Mouse (Mus musculus): ENCODE data around the gene Gm10959. TPM values are rescaled to one million over a fixed set of nuclear protein-coding genes. Genes with fewer than 3 reads are reported as not detected.
"Not testable (repeated sequence)": the region's sequence is repeated elsewhere in the genome, so short reads cannot be mapped to it uniquely, and the experiment has no call there.

Gene Gm10959
- polyA plus RNA-seq (2014; fragmentation: Nextera tagmentation; extraction: Ambion mirVana) = not detected in 2 replicates

DNA sequence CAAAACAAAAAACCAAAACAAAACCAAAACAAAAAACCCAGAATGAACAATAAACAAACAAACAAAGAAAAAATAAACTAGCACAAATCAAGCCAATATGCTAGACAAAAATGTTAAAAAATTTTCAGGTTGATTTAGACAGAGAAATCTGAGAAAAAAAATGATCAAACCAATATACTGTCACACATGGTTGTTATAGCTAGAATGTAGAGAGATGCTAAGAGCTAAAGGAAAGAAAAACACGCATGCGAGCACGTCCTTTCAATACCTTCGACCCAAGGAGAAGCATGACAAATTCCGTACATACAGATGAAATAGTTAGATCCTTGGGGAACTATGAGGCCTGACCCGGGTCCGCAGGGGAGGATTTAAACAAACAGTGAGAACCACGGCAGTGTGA lies at the start of gene Gm10959:
Gene Gm10959 (minus strand): TSS at position 101 of the 400 bp plus-strand sequence.
- 68% methylated on average over 8 of the region's 8 CpGs for WGBS

DNA sequence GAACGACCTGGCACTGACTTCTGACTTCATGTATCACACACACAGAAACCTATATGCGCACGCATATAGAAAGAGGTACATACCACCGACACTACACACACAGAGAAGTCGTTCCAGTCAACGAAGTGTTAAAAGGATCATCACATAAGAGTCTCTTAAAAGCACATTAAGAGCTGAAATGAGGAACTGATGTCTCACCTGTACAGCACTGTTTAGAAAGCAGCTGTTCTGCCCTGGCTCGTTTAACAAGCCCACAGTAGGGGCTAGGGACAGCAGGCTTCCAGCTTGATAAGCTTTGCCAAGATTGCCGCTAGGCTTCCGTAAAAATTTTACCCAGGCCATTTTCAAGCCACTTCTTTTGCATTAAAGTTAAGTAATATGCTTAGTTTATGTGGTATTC lies 49.2 kb upstream of the Gm10959 start:
- Histone ChIP-seq H3K9me3 (replicated peaks; ENCODE audit: control insufficient read depth, low read length) (no peaks in the 10 kb centered on the region), H3K9ac (replicated peaks; ENCODE audit: low read length) (no peak overlapping the region), H3K27me3 (ENCODE audit: control insufficient read depth, insufficient read depth, low read length) (no peaks in the 10 kb centered on the region), H3K4me1 (ENCODE audit: control insufficient read depth, insufficient read depth, low read length) (no peaks in the 10 kb centered on the region), H3K27ac (replicated peaks; ENCODE audit: low read depth, low read length) (no peak overlapping the region), H3K4me2 (ENCODE audit: low read depth, low read length) (no peak overlapping the region), H3K36me3 (replicated peaks; ENCODE audit: control insufficient read depth, insufficient read depth, low read depth, low read length) (no peaks in the 10 kb centered on the region), H3K4me3 (ENCODE audit: low read depth, low read length) (no peak overlapping the region)
- 89% methylated on average over 9 of the region's 9 CpGs for whole genome bisulfite sequencing
- no peak for ATAC-seq (replicated peaks; ENCODE audit: insufficient number of reproducible peaks, low FRiP score, low TSS enrichment, low read depth)
- no peak for DNase-seq (ENCODE audit: low spot score)

More for the DNA sequence above, at the start of gene Gm10959:
- H3K4me2 ChIP-seq (ENCODE audit: low read depth, low read length) = no peak within 1 kb of the TSS
- H3K27ac ChIP-seq (replicated peaks; ENCODE audit: low read depth, low read length) = no peak within 1 kb of the TSS
- no peak within 1 kb of the TSS for H3K9ac ChIP-seq (replicated peaks; ENCODE audit: low read length)
- ATAC-seq (replicated peaks; ENCODE audit: insufficient number of reproducible peaks, low FRiP score, low TSS enrichment, low read depth) (no peak), DNase-seq (ENCODE audit: low spot score) (no peak)
- no peaks in the 10 kb centered on the region for H3K9me3 ChIP-seq (replicated peaks; ENCODE audit: control insufficient read depth, low read length)
- no peaks in the 10 kb centered on the region for H3K4me1 ChIP-seq (ENCODE audit: control insufficient read depth, insufficient read depth, low read length)
- H3K36me3 ChIP-seq (replicated peaks; ENCODE audit: control insufficient read depth, insufficient read depth, low read depth, low read length) = no peaks in the 10 kb centered on the region
- H3K27me3 ChIP-seq (ENCODE audit: control insufficient read depth, insufficient read depth, low read length) = no peaks in the 10 kb centered on the region
- no peak within 1 kb of the TSS for H3K4me3 ChIP-seq (ENCODE audit: low read depth, low read length)

DNA sequence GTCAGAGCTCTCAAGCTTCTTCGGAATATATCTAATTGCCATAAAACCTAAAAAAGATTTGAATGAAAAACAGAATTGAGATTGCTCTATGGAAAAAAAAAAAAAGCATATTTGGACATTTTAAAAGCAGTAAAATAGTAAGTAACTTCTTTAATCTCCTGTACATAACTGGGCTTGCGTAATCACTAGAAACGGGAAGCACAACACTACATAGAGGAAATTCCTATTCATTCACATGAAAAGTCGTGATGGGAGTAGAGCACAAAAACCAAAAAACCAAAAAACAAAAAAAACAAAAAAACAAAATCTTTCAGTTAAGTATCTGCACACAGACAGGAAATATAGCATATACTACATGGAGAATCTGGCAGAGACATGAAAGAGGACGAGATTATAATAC lies 45.1 kb upstream of the Gm10959 start:
- no peaks in the 10 kb centered on the region for H3K9me3 ChIP-seq (replicated peaks; ENCODE audit: control insufficient read depth, low read length)
- H3K27ac ChIP-seq (replicated peaks; ENCODE audit: low read depth, low read length) = no peak overlapping the region
- WGBS = 90% methylated on average over 5 of the region's 5 CpGs
- H3K4me1 ChIP-seq (ENCODE audit: control insufficient read depth, insufficient read depth, low read length) = no peaks in the 10 kb centered on the region
- no peak overlapping the region for H3K4me3 ChIP-seq (ENCODE audit: low read depth, low read length)
- no peaks in the 10 kb centered on the region for H3K36me3 ChIP-seq (replicated peaks; ENCODE audit: control insufficient read depth, insufficient read depth, low read depth, low read length)
- H3K9ac ChIP-seq (replicated peaks; ENCODE audit: low read length) = no peak overlapping the region
- ATAC-seq (replicated peaks; ENCODE audit: insufficient number of reproducible peaks, low FRiP score, low TSS enrichment, low read depth) (no peak), DNase-seq (ENCODE audit: low spot score) (no peak)
- H3K4me2 ChIP-seq (ENCODE audit: low read depth, low read length) = no peak overlapping the region
- no peaks in the 10 kb centered on the region for H3K27me3 ChIP-seq (ENCODE audit: control insufficient read depth, insufficient read depth, low read length)

DNA sequence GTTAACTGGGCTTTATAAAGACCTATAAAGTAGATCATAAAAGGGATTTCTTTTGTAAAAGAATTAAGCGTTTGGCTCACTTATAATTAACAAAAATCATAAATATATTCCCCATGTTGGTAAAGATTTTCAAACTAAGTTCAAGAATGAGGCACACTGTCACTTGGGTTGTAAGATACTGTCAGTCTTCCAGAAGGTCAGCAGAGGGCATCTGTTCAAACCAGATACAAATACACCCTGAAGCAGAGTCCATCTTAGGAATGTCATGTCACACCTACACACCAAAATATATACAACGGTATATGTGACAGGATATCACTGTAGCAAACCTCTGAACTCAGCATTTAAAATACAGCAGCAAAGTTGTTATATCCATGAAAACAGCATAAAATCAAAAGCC lies 31.0 kb upstream of the Gm10959 start:
- H3K4me2 ChIP-seq (ENCODE audit: low read depth, low read length) = no peak overlapping the region
- ATAC-seq (replicated peaks; ENCODE audit: insufficient number of reproducible peaks, low FRiP score, low TSS enrichment, low read depth) = no peak
- H3K36me3 ChIP-seq (replicated peaks; ENCODE audit: control insufficient read depth, insufficient read depth, low read depth, low read length) = no peaks in the 10 kb centered on the region
- H3K27me3 ChIP-seq (ENCODE audit: control insufficient read depth, insufficient read depth, low read length) = no peaks in the 10 kb centered on the region
- H3K9ac ChIP-seq (replicated peaks; ENCODE audit: low read length) = no peak overlapping the region
- DNase-seq (ENCODE audit: low spot score) = no peak
- no peaks in the 10 kb centered on the region for H3K9me3 ChIP-seq (replicated peaks; ENCODE audit: control insufficient read depth, low read length)
- H3K4me3 ChIP-seq (ENCODE audit: low read depth, low read length) = no peak overlapping the region
- no peaks in the 10 kb centered on the region for H3K4me1 ChIP-seq (ENCODE audit: control insufficient read depth, insufficient read depth, low read length)
- 89% methylated on average over 2 of the region's 2 CpGs for WGBS
- no peak overlapping the region for H3K27ac ChIP-seq (replicated peaks; ENCODE audit: low read depth, low read length)

DNA sequence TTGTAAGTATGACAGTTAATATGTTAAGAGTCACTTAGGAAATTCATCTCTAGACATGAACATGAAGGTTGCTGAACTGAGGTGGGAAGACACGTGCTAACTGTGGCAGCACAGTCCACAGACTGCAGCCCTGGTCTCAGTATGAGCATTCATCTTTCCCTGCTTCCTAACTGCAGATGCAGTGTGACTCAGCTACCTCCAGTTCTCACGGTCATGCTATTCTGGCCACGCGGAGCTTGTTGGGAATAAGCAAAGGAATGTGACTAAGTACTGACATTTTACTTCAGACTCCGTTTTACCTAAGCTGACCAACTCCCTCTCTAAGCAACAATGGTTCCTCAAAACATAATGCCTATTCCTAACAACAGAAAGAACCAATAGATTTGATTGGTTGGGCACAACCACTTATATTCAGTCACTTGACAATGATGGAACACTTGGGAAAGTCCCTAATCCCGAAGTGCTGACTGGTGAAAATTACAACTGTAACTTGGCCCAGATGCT lies 24.3 kb upstream of the Gm10959 start:
- Histone ChIP-seq H3K4me1 (ENCODE audit: control insufficient read depth, insufficient read depth, low read length) (no peaks in the 10 kb centered on the region), H3K27me3 (ENCODE audit: control insufficient read depth, insufficient read depth, low read length) (no peaks in the 10 kb centered on the region), H3K36me3 (replicated peaks; ENCODE audit: control insufficient read depth, insufficient read depth, low read depth, low read length) (no peaks in the 10 kb centered on the region), H3K9me3 (replicated peaks; ENCODE audit: control insufficient read depth, low read length) (no peaks in the 10 kb centered on the region), H3K4me3 (ENCODE audit: low read depth, low read length) (no peak overlapping the region), H3K27ac (replicated peaks; ENCODE audit: low read depth, low read length) (no peak overlapping the region), H3K9ac (replicated peaks; ENCODE audit: low read length) (no peak overlapping the region), H3K4me2 (ENCODE audit: low read depth, low read length) (no peak overlapping the region)
- ATAC-seq (replicated peaks; ENCODE audit: insufficient number of reproducible peaks, low FRiP score, low TSS enrichment, low read depth) (no peak), DNase-seq (ENCODE audit: low spot score) (no peak)
- 87% methylated on average over 6 of the region's 6 CpGs for WGBS

DNA sequence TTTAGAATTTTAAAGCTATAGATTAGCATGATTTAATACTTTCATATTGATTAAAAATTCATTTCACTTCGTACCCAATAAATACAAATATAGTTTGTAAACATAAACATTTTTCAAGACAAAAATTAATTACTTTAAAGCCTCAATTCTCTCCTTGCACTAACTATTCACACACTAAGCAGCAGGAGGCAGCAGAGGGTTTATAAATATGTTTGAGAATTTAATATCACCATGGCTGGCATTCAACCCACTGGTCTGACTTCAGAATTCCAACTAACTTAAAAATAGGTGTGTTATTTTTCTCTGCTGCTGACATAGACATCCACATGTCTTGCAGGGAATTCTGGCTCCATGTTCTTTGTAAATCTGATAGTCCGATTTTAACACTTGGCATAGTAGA lies 20.1 kb upstream of the Gm10959 start:
- no peaks in the 10 kb centered on the region for H3K9me3 ChIP-seq (replicated peaks; ENCODE audit: control insufficient read depth, low read length)
- WGBS = 75% methylated on average over 2 of the region's 2 CpGs
- H3K4me3 ChIP-seq (ENCODE audit: low read depth, low read length) = no peak overlapping the region
- peak; percentile 78 for DNase-seq (ENCODE audit: low spot score)
- H3K4me2 ChIP-seq (ENCODE audit: low read depth, low read length) = no peak overlapping the region
- no peaks in the 10 kb centered on the region for H3K4me1 ChIP-seq (ENCODE audit: control insufficient read depth, insufficient read depth, low read length)
- H3K27ac ChIP-seq (replicated peaks; ENCODE audit: low read depth, low read length) = no peak overlapping the region
- H3K9ac ChIP-seq (replicated peaks; ENCODE audit: low read length) = no peak overlapping the region
- H3K27me3 ChIP-seq (ENCODE audit: control insufficient read depth, insufficient read depth, low read length) = no peaks in the 10 kb centered on the region
- no peaks in the 10 kb centered on the region for H3K36me3 ChIP-seq (replicated peaks; ENCODE audit: control insufficient read depth, insufficient read depth, low read depth, low read length)
- no peak for ATAC-seq (replicated peaks; ENCODE audit: insufficient number of reproducible peaks, low FRiP score, low TSS enrichment, low read depth)

DNA sequence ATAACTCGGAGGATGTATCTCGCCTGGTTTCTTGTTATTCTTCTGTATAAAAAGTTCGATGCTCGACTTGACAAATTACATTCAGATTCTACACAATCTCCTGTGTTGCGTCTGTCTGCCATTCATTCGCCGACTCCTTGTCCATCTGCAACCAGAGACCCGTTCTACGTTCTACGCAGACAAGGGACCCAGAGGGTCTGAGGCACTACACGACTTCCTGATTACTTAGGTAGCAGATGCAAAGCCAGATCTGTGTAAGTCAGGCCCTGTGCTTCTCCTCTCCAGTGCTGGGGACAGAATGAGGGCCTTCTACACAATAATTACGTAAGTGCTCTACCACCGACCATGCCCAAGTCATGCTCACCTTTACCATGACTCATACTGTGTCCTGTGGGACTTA lies 18.0 kb upstream of the Gm10959 start:
- not testable (repeated sequence) for H3K36me3 ChIP-seq (replicated peaks; ENCODE audit: control insufficient read depth, insufficient read depth, low read depth, low read length); H3K9me3 ChIP-seq (replicated peaks; ENCODE audit: control insufficient read depth, low read length); ATAC-seq (replicated peaks; ENCODE audit: insufficient number of reproducible peaks, low FRiP score, low TSS enrichment, low read depth); DNase-seq (ENCODE audit: low spot score); H3K4me2 ChIP-seq (ENCODE audit: low read depth, low read length); H3K27me3 ChIP-seq (ENCODE audit: control insufficient read depth, insufficient read depth, low read length); H3K27ac ChIP-seq (replicated peaks; ENCODE audit: low read depth, low read length); H3K4me1 ChIP-seq (ENCODE audit: control insufficient read depth, insufficient read depth, low read length); H3K9ac ChIP-seq (replicated peaks; ENCODE audit: low read length); H3K4me3 ChIP-seq (ENCODE audit: low read depth, low read length)
- WGBS = 78% methylated on average over 13 of the region's 13 CpGs

DNA sequence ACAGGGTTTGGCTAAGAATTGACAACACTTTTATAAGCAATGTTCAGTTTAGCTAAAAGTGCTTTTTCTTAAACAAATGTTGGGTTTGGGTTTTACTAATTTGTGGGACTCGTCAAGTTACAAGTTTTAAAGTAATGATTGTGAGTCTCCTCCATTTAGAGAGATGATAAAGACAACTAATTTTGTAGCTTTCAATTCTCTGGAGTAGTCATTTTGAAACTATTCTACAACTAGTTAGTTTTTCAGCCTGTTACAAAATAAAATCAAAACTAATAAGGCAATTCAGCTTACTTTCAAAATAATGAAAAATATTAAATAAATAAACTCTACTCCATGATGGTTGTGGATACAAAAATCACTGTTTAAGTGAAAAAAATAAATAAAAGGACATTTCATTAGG lies 13.3 kb upstream of the Gm10959 start:
- Histone ChIP-seq H3K4me1 (ENCODE audit: control insufficient read depth, insufficient read depth, low read length) (no peaks in the 10 kb centered on the region), H3K4me2 (ENCODE audit: low read depth, low read length) (no peak overlapping the region), H3K36me3 (replicated peaks; ENCODE audit: control insufficient read depth, insufficient read depth, low read depth, low read length) (no peaks in the 10 kb centered on the region), H3K9me3 (replicated peaks; ENCODE audit: control insufficient read depth, low read length) (no peaks in the 10 kb centered on the region), H3K27ac (replicated peaks; ENCODE audit: low read depth, low read length) (no peak overlapping the region), H3K27me3 (ENCODE audit: control insufficient read depth, insufficient read depth, low read length) (no peaks in the 10 kb centered on the region), H3K4me3 (ENCODE audit: low read depth, low read length) (no peak overlapping the region), H3K9ac (replicated peaks; ENCODE audit: low read length) (no peak overlapping the region)
- 81% methylated on average over 1 of the region's 1 CpGs for WGBS
- no peak for DNase-seq (ENCODE audit: low spot score)
- ATAC-seq (replicated peaks; ENCODE audit: insufficient number of reproducible peaks, low FRiP score, low TSS enrichment, low read depth) = no peak
